Mouse (Mus musculus): ENCODE results near the gene Caap1.

Caap1 gene

DNA sequence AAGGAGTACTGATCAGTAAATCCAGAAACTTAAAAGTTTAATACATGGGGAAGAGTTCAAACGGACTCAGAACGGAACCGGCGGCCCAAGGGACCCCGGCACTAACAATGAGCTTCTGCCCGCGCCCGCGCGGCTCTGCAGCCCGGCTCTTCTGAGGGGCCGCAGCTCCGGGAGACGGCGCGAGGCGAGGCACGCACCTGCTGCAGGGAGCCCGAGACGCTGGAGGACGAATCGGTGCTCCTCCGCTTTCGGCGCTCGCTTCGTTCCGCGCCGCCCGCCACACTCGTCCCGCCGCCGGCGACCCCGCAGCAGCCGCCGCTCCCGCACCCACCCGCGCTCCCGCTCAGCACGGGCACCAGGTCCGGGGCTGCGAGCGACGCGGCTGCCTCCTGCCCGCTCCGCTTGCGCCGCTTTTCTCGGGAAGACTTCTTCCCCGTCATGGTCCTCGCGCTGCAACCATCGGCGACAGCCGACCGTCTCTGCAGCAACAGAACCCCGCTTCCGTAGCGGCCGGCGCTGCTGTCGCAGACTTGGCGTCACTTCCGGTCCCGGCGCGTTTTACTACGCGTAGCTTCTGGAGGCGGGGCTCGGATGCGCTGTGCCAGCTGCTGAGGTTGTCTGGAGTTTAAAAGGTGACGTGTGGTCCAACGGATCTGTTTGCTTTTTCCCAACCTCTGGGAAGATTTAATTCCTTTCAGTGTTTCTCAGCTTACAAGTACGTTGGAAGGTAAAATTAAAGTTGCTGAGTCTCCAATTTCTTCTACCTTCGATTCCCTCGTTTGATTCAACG is at the start of gene Caap1, which contains the start of gene Gm10306:
TSS of gene Caap1 (minus strand) at position 532 of the 790 bp plus-strand sequence.
TSS of gene Gm10306 (plus strand) at position 282 of the 790 bp plus-strand sequence.
- peak; percentile 92 for DNase-seq (ENCODE audit: low spot score)

GRCm38 (mm10) chr4:94605591-94605990 is 49.0 kb upstream of the Caap1 start:
- DNase-seq (ENCODE audit: low spot score): no peak

DNA sequence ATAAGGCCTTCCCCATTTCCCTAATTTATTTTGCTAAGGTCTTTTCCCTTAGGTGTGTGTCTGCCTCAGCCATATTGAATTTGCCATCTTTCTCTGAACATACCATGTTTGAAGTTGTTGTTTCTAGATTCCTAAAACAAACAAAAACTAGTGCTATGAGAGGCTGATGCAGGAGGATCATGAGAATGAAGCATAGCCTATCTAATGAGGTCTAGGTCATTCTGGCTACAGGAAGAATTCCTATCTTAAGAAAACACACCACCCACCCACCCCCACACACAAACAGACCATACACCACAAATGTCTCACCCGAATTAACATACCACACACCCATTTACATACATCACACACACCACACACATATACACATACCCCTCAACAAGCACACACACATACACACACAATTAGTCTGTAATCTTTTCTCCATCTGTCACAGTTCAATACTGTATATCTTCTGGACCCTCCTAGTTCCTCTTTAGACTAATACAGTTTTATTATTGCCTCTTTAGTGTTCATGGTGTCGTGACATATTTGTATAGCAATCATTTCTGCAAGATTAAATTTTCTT is 47.9 kb upstream of the Caap1 start:
- DNase-seq (ENCODE audit: low spot score): no peak

DNA sequence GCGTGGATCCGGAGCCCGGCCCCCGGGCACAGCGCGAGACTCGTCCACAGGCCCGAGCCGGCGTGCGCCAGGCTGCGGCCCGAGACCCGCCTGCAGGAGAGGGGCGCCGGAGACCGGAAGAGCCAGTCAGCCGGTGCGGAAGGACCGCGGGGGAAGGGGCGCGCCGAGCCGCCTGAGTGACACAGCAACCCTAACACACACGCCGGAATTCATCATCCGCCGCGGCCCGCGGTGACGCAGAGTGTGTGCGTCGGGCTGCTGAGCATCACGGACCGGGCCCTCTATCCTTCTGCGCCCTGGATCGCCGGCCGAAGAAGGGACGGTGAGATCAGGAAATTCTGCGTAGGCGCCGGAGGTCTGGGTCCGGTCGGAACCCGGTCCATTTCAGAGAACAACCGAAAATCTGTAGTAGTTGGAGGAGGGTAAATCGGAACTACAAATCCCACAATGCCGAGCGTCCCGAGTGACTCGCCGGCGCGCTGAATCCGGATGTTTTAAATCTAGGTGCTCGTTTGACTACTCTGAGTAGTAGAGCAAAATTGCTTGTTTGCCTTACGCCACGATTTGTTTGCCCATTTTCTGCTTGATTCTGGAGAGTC is 46.5 kb upstream of the Caap1 start, which contains the start of gene Plaa:
TSS of gene Plaa (minus strand) at position 214 of the 599 bp plus-strand sequence.
- peak; percentile 92 for DNase-seq (ENCODE audit: low spot score)

DNA sequence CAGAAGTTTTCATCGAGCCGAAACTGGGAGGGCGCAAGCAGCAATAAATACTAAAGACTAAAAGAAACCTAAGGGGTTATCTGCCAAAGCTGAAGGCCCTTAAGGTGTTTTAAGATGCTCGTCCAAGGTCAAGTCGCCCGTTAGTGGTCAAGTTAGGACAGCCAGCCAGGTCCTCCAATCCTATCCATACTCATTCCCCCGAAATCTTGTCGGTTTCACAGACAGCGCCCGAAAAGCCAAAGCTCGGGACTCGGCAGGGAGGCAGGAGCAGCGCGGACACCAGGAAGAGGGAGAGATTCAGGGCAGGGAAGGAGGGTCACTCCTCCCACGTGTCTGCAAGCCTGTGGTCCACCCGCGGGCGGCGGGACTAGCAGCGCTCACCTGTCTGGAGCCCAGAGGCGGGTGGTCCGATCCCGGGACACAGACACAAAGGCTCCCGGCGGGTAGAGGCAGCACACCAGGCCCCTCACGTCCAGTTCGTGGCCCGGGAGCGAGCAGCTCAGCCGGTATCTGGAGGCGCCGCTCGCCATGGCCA is 46.0 kb upstream of the Caap1 start:
- DNase-seq (ENCODE audit: low spot score): no peak

DNA sequence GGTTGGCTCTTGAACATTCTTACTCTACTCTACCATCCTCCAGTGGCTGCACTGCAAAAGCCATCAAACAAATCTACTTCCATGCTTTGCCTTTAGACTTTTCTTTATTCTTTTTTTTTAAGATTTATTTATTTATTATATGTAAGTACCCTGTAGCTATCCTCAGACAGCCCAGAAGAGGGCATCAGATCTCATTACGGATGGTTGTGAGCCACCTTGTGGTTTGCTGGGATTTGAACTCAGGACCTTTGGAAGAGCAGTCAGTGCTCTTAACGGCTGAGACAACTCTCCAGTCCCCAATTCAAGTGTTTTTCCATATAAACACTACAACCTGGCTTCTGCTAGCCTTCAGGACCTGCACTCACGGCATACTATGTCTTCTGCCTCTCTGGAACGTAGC is 44.8 kb upstream of the Caap1 start:
- peak; percentile 13 for DNase-seq (ENCODE audit: low spot score)

DNA sequence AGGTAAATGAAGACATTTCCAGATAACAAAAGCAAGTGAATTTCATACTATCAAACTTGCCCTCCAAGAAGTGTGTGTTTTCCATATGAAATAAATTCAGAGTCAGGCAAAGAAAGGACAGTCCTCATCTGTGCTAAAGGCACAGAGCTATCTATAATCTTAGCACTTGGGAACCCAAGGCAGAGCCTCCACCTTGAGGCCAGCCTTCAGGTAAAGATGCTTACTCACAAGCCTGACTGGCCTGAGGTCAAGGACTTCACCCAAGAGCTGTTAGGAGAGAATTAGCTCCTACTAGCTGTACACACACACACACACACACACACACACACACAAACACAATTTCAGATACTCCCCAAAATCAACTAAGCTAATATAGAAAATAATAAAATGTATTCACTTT is 36.1 kb upstream of the Caap1 start:
- no peak for DNase-seq (ENCODE audit: low spot score)

DNA sequence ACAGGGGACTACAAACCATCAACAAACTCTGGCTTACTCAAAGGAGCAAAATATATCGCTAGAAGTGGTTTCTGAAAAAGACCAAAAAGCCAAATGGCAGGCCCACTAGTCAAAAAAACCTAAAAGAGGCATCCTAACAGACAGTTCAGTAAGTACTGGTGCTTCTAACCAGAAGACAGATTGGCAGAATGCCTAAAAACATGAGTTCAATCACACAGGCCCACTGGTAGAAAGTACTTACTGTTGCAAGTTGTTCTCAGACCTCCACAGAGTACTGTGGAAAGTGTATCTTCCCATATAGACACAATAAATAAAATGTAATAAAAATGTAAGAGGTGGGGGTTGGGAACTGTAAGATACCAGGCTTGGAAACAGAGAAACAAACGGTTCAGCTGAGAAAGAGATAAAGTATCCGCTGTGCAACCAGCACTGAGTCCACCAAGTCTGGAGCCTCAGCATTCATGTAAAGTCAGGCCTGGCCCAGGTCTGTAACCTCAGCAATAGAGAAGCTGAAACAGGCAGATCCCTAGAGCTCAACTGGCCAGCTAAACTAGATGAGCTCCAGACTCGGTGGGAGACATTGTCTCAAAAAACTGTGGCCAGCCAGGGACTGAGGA is 35.3 kb upstream of the Caap1 start:
- no peak for DNase-seq (ENCODE audit: low spot score)

DNA sequence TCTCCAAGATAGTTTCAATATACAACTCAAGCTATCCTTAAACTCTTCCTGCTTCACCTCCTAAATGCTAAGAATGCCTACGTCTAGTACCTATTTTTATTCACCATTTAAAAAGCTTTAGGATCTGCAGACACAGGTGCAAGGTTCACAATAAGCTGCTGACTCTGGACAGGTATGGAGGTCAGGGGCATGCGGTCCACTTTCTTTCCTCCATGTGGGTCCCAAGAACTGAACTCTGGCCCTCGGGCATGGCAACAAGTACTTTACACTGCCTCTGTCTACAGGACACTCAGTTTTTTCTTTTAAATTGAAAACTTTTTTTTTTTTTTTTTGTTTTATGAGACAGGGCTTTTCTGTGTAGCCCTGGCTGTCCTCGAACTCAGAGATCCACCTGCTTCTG is 16.1 kb upstream of the Caap1 start:
- no peak for DNase-seq (ENCODE audit: low spot score)

DNA sequence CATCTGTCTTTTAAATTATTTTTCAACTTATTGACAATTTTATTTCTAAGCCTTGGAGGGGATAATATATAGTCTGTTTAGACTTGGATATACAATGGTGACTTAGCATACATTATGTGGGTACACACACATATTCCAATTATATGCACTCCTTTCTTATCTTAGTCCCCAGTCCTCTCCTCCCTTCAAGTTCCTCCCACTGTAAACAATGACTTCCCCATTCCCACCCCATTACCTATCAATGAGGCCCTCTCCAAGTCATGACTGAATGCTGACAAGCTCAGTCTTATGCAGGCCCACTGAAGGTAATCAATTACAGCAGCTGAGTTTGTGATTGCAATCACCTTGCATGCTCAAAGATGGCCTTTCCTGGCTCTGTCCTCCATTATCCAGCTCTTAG is 7.7 kb upstream of the Caap1 start:
- no peak for DNase-seq (ENCODE audit: low spot score)

DNA sequence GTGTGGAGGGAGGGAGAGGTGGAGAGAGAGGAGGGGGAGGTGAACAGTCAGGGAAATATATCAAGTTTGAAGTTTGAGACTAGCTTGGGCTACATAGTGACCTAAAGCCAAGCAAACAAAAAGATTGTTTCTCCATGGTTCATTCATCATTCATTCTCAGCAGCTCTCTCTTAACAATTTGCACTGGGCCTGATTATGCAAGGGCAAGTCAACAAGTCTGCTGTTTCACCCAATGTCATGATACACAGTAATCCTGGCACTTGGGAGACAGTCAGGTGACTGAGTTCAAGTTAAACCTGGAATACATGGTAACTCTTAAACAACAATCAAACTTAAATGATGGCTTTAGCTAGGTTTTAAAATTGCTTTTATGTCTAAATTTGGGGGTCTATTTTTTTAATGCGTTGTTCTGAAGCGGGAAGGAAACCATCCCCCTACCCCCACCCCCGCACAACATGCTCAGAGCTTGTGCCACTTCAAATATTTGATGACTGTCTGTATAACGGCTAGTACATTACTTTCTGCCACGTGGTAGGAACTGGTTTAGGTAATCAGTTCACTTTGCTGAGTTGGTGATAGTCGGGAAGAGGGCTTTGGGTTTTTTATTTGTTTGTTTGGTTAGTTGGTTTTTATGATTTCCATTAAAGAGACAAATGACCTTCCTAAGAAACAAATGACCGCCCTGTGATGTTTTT is 5.5 kb upstream of the Caap1 start:
- DNase-seq (ENCODE audit: low spot score): no peak

DNA sequence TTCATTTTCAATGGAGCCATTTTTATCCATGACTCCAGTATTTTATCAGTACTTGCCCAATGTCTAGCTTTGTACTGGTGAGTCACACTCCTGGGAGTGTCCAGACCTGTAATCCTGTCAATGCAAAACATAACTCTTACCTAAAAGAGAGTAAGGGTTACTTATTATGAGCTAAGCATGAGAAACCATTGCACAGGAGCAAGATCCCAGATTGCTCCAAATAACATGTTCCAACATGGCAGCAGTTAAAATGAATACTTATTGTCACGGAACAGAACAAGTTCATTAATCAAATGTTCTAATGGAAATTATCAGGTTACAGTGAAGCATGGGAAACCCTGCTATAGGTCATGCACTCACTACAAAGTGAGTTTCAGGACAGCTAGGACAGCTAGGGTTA is 3.7 kb upstream of the Caap1 start:
- no peak for DNase-seq (ENCODE audit: low spot score)

- DNase-seq (ENCODE audit: low spot score): no peak
These were observed 2.7 kb upstream of the Caap1 start for GRCm38 (mm10) chr4:94559266-94559665.

DNA sequence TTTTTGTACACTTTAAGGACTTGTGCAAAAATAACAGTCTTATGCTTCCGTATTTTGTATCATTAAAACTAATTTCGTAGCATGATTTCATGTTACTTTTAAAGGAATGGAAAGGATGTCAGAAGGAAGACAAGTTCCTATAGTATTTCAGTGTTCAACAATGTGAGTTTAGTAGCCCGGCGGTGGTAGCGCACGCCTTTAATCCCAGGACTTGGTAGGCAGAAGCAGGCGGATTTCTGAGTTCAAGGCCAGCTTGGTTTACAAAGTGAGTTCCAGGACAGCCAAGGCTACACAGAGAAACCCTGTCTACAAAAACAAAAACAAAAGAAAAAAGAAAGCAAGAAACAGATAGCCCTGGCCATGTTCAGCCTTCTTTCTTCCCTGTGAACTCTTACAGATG is 549 bp upstream of the Caap1 start:
- no peak for DNase-seq (ENCODE audit: low spot score)

DNA sequence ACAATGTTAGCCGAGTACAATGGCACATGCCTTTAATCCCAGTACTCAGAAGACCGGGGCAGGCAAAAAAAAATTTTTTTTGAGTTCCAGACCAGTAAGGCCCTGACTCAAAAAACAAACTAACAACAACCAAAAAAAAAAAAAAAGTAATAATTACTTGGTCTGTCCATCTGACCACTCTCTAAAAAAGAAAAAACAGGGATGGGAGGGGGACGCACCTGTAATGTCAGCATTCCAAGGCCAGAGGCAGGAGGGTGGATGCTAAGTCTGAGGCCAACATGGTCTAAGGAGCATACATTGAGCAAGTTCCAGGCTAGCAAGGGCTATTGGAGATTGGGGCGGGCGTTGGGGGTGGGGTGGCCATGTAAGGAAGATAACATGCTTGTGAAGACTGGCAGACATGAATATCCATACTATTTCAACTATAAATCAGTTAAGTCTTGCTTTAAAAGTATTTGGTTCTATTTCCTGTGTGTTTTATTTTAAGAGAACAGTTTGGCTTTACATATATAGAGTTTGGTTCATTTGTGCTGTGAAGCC is 1.6 kb downstream of the Caap1 start:
- no peak for DNase-seq (ENCODE audit: low spot score)

- no peak for DNase-seq (ENCODE audit: low spot score)
These were observed 12.3 kb downstream of the Caap1 start for GRCm38 (mm10) chr4:94544321-94544720.

GRCm38 (mm10) chr4:94543041-94543440 is 13.6 kb downstream of the Caap1 start:
- no peak for DNase-seq (ENCODE audit: low spot score)

DNA sequence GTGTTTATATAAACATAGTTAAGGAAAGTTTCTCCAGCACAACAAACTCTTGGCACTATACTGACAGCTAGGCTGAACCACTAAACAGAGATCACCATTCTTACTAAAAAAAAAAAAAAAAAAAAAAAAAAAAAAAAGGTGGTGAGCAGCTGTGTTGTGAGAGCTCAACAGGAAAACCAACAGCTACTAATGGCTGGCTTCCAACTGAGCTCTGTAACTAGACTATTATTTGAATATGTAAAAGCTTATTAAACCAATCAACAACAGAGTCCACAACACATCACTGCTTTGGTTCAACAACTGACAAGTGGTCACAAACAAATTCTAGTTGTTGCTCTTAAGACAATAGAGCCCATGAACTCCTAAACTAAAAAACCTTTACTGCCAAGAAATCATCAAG is 23.4 kb downstream of the Caap1 start:
- DNase-seq (ENCODE audit: low spot score): no peak

- no peak for DNase-seq (ENCODE audit: low spot score)
These were observed 27.1 kb downstream of the Caap1 start for GRCm38 (mm10) chr4:94529448-94529847.

- DNase-seq (ENCODE audit: low spot score): no peak
These were observed 33.3 kb downstream of the Caap1 start for GRCm38 (mm10) chr4:94523321-94523720.

DNA sequence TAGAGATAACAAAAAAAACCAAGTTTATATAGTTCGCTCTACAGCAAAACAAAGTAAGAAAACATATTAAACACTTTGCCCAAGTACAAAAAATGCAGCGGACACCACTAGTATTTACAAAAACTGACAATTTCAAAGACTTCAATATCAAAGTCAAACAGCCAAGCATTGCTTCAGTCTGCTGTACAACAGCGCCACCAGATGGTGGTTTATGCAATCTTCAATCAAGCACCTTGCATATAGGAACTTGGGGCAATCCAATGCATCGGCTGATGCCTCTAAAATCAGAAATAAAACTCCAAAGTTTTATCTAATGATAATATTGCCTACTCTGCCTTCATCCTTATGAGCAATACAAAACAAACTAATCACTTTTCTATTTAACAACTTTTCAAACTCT is 39.0 kb downstream of the Caap1 start:
- DNase-seq (ENCODE audit: low spot score): peak; percentile 22

- DNase-seq (ENCODE audit: low spot score): no peak
These were observed 41.2 kb downstream of the Caap1 start for GRCm38 (mm10) chr4:94515366-94515765.
